Mouse (Mus musculus): ENCODE data around the gene Kank3. TPM values are rescaled to one million over a fixed set of nuclear protein-coding genes. Genes with fewer than 3 reads are reported as not detected.

Kank3 gene
- polyA plus RNA-seq, 1 experiment from 2014 or later, result 4.1 TPM

DNA sequence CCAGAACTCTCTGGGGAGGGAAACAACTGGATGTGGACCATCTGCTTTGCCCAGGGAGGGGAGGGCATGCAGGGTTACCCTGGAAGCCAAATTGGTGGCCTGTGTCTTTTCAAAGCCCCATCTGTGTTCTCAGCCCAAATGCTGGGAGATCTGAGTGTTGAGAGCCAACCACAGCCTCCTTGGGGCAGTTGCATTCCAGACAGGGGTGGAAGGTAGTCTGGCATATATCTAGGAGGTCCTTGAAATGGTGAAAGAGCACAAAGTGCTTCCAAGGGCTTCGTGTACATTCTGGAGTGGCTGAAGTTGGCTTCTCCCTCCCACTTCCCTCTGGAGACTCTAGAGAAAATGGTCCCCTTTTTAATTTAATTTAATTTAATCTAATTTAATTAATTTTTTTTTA lies 5.6 kb upstream of the Kank3 start:
- H3K27me3 ChIP-seq, result no peaks in the 10 kb centered on the region
- POLR2A ChIA-PET, result interaction anchor here (0.6 kb wide), 1 partner anchor 9 kb away, joined by 3 read pairs; no protein-coding TSS in a partner anchor
- CTCF ChIA-PET, result no interaction called here
- TF ChIP-seq CTCF (IDR thresholded peaks at IDR 0.05), result no peak
- in situ Hi-C loops (cut with MboI; ENCODE audit: low pct_unique_long_range_greater_than_20kb), result loop anchor here (10.0 kb wide), 1 partner anchor 280 kb away; the partner anchor contains the start of gene Adamts10
- DNase-seq (ENCODE audit: low read depth, low spot score) (no peak), ATAC-seq (no peak)

DNA sequence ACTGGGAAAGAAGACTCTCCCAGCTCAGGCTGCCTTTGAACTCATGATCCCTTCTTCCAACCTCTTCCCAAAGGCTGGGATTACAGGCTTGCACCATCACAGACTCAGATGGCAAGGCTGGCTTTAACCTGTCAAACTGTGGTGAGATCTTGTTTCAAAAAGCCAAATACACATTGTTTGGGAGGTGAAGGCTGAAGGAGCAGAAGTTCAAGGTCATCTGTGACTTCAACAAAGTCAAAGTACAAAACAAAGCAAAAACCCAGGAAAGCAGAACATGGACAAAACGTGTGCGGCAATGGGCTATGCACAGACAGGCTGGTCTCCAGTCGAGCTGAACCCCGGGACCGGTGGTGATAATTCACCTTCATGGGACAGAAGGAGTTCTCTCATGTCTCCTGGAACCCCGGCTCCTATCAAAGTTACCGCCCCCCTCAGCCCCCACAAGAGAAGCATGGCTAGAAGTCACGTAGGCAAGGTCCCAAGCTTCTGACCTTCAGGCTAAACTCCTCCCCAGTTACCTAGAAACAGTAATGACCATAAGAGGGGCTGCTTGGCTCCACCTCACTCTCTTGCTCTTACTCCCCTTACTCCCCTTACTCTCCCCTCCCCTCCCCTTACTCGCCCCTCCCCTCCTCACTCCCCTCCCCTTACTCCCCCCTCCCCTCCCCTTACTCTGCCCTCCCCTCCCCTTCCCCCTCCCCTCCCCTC lies 3.0 kb upstream of the Kank3 start:
- no peak for DNase-seq (ENCODE audit: low read depth, low spot score)
- no peak for TF ChIP-seq CTCF (IDR thresholded peaks at IDR 0.05)
- POLR2A ChIA-PET, result no interaction called here
- in situ Hi-C loops (cut with MboI; ENCODE audit: low pct_unique_long_range_greater_than_20kb), result loop anchor here (10.0 kb wide), 1 partner anchor 283 kb away; the partner anchor contains the start of gene Adamts10
- no peak for ATAC-seq
- no peaks in the 10 kb centered on the region for H3K27me3 ChIP-seq
- CTCF ChIA-PET, result interaction anchor here (1.1 kb wide), 1 partner anchor 20 kb away, joined by 3 read pairs; no protein-coding TSS in a partner anchor

DNA sequence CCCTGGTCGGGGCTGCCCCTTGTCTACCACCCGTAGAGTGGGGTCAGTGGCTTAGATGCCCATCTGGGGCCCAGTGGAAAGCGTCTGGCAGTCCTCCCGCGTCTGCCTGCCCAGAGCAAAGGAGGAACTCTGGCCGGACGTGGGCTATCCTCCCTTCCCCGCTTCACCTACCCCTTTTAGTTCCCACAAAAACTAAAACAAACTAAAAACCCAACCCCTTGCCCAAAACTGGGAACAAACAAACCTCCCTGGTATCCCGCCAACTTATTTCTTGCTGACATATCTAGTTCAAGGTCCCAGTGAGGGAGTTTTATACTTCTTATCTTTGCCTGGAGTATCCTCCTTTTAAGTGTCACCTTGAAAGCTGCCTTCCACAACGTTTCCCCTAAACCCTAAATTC lies 2.1 kb upstream of the Kank3 start:
- CTCF ChIA-PET, result no interaction called here
- no peak for TF ChIP-seq CTCF (IDR thresholded peaks at IDR 0.05)
- DNase-seq (ENCODE audit: low read depth, low spot score), result no peak
- in situ Hi-C loops (cut with MboI; ENCODE audit: low pct_unique_long_range_greater_than_20kb), result loop anchor here (10.0 kb wide), 1 partner anchor 283 kb away; the partner anchor contains the start of gene Adamts10
- POLR2A ChIA-PET, result no interaction called here
- no peak for ATAC-seq
- H3K27me3 ChIP-seq, result no peaks in the 10 kb centered on the region

DNA sequence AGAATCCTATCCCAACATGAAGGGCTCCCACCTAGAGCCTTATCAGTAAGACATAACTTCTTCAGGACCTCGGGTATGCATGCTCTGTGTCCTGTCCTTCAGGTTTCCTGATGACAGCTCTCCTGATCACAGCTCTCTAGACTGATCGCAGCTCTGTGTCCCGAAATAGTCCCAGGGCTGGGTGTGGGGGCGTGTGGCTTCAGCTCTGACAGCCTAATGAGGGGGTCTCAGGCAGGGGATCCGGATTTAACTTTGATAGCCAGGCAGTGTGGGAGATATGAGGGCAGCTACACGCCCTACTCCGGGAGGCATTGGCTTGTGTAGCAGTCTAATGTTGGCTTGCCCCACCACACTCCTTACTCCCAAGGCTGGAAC lies 810 bp downstream of the Kank3 start:
- POLR2A ChIA-PET, result interaction anchor here (1.1 kb wide), 1 partner anchor 182 kb away, joined by 4 read pairs; no protein-coding TSS in a partner anchor
- DNase-seq (ENCODE audit: low read depth, low spot score), result no peak
- no peaks in the 10 kb centered on the region for H3K27me3 ChIP-seq
- no peak for ATAC-seq
- CTCF ChIA-PET, result interaction anchor here (1.0 to 1.6 kb wide), 2 partner anchors 16 to 56 kb away, joined by 3 to 8 read pairs; no protein-coding TSS in a partner anchor
- no peak for TF ChIP-seq CTCF (IDR thresholded peaks at IDR 0.05)
- in situ Hi-C loops (cut with MboI; ENCODE audit: low pct_unique_long_range_greater_than_20kb), result no loop called here

DNA sequence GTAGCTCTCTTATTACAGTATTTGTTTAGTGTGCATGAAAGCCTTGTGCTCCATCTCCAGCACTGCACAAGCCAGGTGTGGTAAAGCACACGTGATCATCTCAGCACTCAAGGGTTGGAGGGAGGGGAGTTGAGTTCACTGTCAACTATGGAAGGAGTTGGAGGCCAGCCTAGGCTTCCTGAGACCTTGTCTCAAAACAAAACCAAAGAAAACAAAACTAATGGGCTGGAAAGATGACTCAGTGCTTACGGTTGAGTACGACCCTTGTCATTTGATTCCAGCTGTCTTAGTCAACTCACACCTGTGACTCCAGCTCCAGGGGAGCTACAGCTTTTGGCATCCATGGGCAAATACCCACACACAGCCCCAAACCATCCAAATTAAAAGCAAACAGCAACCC lies 2.2 kb downstream of the Kank3 start:
- in situ Hi-C loops (cut with MboI; ENCODE audit: low pct_unique_long_range_greater_than_20kb), result no loop called here
- TF ChIP-seq CTCF (IDR thresholded peaks at IDR 0.05), result no peak
- DNase-seq (ENCODE audit: low read depth, low spot score), result peak; percentile 90

DNA sequence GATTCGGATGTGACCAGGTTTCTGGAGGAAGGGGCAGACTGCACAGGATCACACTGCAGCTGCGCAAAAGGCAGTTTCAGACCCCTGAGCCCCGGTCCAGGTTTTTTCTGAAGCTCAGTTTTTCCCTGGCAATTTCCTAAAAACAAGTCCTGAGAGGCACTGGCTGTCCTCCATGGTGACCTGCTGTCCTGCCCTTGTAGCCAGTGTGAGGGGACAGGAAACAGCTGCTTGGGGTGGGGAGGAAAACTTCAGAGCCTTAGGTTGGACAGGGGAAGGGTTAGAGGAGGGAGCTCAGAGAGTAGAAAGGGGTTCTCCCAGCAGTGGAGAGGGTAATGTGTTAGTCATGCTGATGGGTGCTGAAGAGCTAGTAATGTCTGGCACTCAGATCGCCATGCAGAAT lies 2.7 kb downstream of the Kank3 start:
- peak; percentile 32 for ATAC-seq

More for the DNA sequence above, 2.2 kb downstream of the Kank3 start:
- ChIA-PET CTCF (interaction anchor here (1.0 to 1.6 kb wide), 3 partner anchors 10 to 14 kb away, joined by 4 to 8 read pairs (median 6); no protein-coding TSS in a partner anchor), POLR2A (interaction anchor here (0.9 to 2.1 kb wide), 3 partner anchors 12 to 183 kb away, joined by 3 to 11 read pairs (median 4); partner anchors contain the start of genes Ndufa7 and Rps28)
- no peaks in the 10 kb centered on the region for H3K27me3 ChIP-seq
- ATAC-seq, result peak; percentile 58

DNA sequence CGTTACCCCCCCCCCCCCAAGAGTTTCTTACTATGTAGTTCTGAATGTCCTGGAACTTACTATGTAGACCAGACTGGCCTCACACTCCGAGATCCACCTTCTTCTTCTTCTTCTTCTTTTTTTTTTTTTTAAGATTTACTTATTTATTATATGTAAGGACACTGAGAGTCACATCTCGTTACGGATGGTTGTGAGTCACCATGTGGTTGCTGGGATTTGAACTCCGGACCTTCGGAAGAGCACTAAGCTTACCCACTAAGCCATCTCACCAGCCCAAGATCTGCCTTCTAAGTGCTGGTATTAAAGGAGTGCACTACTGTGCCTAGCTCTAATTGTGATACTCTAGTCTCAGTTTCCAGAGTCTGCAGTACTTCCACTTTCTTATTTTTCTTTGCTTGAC lies 5.1 kb downstream of the Kank3 start:
- ATAC-seq, result no peak
- ChIA-PET POLR2A (interaction anchor here (1.4 kb wide), 1 partner anchor 9 kb away, joined by 3 read pairs; the partner anchor contains the start of genes Ndufa7 and Rps28), CTCF (no interaction called here)
- H3K27me3 ChIP-seq, result no peaks in the 10 kb centered on the region
- in situ Hi-C loops (cut with MboI; ENCODE audit: low pct_unique_long_range_greater_than_20kb), result no loop called here
- DNase-seq (ENCODE audit: low read depth, low spot score), result no peak
- no peak for TF ChIP-seq CTCF (IDR thresholded peaks at IDR 0.05)

More for the DNA sequence above, 2.7 kb downstream of the Kank3 start:
- in situ Hi-C loops (cut with MboI; ENCODE audit: low pct_unique_long_range_greater_than_20kb), result no loop called here
- ChIA-PET POLR2A (interaction anchor here (0.6 to 2.1 kb wide), 3 partner anchors 11 to 31 kb away, joined by 3 to 11 read pairs (median 5); partner anchors contain the start of genes Ndufa7 and Rps28), CTCF (interaction anchor here (1.0 to 1.4 kb wide), 3 partner anchors 9 to 13 kb away, joined by 3 to 6 read pairs (median 4); no protein-coding TSS in a partner anchor)
- no peaks in the 10 kb centered on the region for H3K27me3 ChIP-seq
- TF ChIP-seq CTCF (IDR thresholded peaks at IDR 0.05), result no peak
- DNase-seq (ENCODE audit: low read depth, low spot score), result peak; percentile 37

DNA sequence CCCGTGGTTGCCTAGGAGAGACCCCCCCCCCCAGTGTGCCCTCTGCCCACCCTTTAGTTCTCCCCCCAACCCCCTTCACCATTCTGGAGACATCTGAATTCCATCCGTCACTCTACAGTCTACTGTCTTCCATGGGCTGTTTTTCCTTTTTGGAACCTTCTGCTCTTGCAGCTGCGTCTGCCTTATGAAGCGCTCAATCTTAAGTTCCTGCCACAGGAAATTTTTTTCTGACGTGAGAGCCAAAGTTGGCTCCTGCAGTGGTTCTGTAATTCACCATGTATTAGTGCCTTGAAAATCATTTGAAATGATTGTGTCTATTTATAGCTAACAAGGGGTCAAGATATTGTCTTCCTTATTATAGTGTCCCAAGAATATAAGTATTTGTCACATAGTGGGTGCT lies 6.3 kb downstream of the Kank3 start:
- in situ Hi-C loops (cut with MboI; ENCODE audit: low pct_unique_long_range_greater_than_20kb), result no loop called here
- POLR2A ChIA-PET, result no interaction called here
- CTCF ChIA-PET, result interaction anchor here (1.1 kb wide), 1 partner anchor 72 kb away, joined by 3 read pairs; no protein-coding TSS in a partner anchor
- H3K27me3 ChIP-seq, result no peaks in the 10 kb centered on the region
- no peak for DNase-seq (ENCODE audit: low read depth, low spot score)
- no peak for ATAC-seq
- TF ChIP-seq CTCF (IDR thresholded peaks at IDR 0.05), result no peak

DNA sequence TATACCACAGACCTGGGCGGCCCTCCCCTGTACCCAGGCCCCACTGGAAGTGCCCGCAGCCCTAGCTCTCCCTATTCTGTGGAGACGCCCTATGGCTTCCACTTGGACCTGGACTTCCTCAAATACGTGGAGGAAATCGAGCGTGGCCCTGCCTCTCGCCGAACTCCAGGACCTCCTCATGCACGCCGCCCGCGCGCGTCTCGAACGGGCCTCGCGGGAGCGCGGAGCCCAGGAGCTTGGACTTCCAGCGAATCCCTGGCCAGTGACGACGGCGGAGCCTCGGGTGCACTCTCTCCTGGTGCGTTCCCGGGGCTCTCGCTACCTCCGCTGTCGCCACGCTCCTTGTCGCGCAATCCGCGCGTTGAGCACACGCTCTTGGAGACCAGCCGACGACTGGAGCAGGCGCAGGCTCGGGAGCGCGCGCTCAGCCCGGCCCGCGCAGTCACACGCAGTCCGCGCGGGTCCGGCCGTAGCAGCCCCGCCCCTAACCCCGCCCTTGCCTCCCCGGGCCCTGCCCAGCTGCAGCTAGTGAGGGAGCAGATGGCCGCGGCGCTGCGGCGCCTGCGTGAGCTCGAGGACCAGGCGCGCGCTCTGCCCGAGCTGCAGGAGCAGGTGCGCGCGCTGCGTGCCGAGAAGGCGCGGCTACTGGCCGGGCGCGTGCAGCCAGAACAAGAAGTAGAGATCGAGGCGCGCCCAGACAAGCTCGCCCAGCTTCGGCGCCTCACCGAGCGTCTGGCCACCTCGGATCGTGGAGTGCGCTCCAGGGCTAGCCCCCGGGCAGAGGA lies 7.1 kb downstream of the Kank3 start:
- ChIA-PET POLR2A (no interaction called here), CTCF (interaction anchor here (1.1 kb wide), 1 partner anchor 72 kb away, joined by 3 read pairs; no protein-coding TSS in a partner anchor)
- DNase-seq (ENCODE audit: low read depth, low spot score) (peak; percentile 62), ATAC-seq (peak; percentile 82)
- H3K27me3 ChIP-seq, result no peaks in the 10 kb centered on the region
- in situ Hi-C loops (cut with MboI; ENCODE audit: low pct_unique_long_range_greater_than_20kb), result no loop called here
- no peak for TF ChIP-seq CTCF (IDR thresholded peaks at IDR 0.05)

DNA sequence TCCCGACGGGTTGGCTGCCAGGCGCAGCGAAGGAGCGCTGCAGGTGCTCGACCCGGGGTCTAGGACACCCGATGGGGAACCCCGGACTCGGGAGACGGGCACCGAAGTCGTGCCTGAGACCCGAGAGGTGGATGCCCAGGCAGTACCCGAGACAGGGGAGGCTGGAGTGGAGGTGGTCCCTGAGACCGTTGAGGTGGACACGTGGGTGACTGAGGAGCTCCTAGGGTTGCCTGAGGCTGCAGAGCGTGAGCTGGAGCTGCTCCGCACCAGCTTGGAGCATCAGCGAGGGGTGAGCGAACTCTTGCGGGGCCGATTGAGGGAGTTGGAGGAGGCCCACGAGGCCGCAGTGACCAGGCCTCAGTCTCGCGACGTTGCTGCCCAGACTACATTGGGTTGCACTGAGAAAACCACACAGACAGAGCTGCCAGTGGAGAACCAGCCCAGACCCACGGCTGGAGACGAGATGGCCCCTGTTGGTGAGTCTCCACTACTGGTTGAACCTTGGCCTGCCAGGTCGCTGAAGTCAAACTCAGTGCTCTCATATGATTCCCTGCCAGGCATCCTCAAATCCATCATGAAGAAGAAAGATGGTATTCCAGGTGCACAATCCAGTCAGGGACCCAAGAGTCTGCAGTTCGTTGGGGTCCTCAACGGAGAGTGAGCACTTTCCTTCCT lies 7.8 kb downstream of the Kank3 start:
- ATAC-seq, result peak; percentile 4
- no peaks in the 10 kb centered on the region for H3K27me3 ChIP-seq
- ChIA-PET CTCF (interaction anchor here (0.9 to 1.1 kb wide), 2 partner anchors 12 to 73 kb away, joined by 3 read pairs; no protein-coding TSS in a partner anchor), POLR2A (no interaction called here)
- no peak for TF ChIP-seq CTCF (IDR thresholded peaks at IDR 0.05)
- in situ Hi-C loops (cut with MboI; ENCODE audit: low pct_unique_long_range_greater_than_20kb), result no loop called here
- no peak for DNase-seq (ENCODE audit: low read depth, low spot score)
